Mouse (Mus musculus) lung, postnatal 14 days (tissue): ENCODE measurements around the gene Pcgf3.
"Not testable (repeated sequence)": the region's sequence is repeated elsewhere in the genome, so short reads cannot be mapped to it uniquely, and the experiment has no call there.

Source experiments
- DNase-seq: peaks from one replicate; pipeline ENCODE4 v3.0.0; 2021

The Pcgf3 gene

GRCm38 (mm10) chr5:108473737-108474136 is 12.7 kb downstream of the Pcgf3 start:
- no peak for DNase-seq

DNA sequence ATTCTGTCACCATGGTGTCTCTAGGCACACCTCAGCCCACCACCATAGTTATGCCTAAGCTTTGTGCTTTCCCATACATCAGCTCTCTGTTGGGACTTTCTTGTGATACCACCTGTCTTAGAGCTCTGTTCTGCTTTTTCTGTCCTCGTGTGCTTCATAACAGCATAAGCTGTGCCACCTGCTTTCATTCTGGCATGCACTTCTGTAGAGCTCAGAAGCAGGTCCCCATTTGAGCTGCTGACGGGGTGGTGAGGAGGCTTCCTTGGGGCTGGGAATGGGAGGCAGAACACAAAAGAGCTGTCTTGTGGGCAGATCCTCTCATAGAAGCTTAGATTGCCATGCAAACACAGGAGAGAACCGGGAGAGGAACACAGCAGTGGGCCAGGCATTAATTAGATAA is 14.9 kb downstream of the Pcgf3 start:
- no peak for DNase-seq

- no peak for DNase-seq
Measured at GRCm38 (mm10) chr5:108483006-108483405, 22.0 kb downstream of the Pcgf3 start.

- peak; percentile 23 for DNase-seq
Measured at GRCm38 (mm10) chr5:108485239-108485638, 24.2 kb downstream of the Pcgf3 start.

GRCm38 (mm10) chr5:108486148-108486547 is 25.1 kb downstream of the Pcgf3 start:
- not testable (repeated sequence) for DNase-seq

GRCm38 (mm10) chr5:108501573-108501972 is 40.5 kb downstream of the Pcgf3 start:
- DNase-seq = no peak

DNA sequence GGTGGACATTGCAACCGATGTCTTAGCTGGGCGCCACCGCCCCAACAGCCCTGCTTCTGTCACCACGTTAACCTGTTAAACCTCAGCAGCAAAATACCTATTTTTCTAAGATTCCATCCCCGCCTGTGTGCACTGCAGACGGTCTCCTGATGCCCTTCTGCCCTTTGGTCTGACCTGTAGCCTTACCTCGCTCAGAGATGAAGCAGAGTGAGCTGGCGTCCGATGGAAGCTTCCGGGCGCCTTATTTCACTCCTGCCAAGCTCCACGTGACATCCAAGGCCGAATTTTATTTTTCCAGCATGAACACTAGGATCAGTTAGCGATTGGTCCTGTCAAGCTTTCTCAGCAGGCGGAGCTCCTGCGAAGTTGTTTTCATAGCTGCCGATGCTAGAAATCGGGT is 41.3 kb downstream of the Pcgf3 start:
- no peak for DNase-seq

- DNase-seq = no peak
Measured at GRCm38 (mm10) chr5:108515581-108516361, 54.7 kb downstream of the Pcgf3 start.

DNA sequence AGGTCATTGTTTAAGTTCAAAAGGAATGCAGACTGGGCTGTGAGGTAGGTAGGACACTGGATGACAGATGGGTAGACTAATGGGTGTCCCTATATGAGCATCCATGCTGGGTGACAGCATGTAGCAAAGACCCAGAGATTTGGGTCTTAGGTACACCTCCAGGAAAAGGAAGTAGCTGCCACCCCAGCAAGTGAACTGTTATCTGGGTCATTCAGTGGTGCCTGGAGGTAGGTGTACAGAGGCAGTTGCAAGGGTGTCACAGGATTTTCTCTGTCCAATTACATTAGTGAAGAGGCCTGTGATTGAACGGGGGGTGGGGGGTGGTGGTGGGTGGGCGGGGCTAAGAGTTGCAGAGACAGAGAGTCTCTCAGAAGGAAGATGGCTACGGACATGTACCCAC is 55.6 kb downstream of the Pcgf3 start:
- no peak for DNase-seq

DNA sequence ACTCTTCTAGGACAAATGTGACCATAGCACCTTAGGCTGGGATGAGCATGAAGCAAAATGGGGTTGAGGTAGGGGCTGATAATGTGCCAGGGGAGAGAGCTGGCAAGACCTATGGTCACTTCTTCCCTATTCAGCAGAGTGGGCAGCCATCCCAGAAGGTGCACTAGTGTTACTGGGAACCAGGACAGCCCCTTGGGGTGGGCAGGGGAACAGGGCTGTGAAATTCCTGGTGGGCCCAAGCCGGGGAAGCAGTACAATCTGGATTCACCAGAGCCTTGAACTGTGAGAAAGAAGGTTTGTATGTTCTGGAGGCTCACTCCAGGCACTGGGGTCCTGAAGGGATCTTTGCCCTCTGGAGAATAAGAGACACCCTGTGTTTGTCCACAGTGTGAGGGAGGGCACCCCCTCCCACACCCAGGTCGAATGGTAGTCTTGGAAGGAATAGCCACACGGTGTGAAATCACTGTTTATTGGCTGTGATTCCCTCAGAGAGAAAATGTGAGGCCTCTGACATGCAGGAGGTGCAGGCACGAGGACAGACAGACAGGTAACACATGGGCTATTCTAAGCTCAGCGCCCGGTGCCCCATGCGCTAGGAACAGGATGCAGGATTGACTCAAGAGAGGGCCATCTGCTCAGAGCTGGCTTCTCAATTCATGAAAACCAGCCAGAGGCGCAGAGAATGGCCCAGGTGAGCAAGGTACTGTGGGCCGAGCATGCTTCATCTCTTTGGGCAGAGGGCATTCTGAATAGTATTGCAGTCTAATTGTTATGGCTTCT is 57.3 kb downstream of the Pcgf3 start:
- DNase-seq = no peak

GRCm38 (mm10) chr5:108518951-108519350 is 57.9 kb downstream of the Pcgf3 start:
- DNase-seq = no peak

DNA sequence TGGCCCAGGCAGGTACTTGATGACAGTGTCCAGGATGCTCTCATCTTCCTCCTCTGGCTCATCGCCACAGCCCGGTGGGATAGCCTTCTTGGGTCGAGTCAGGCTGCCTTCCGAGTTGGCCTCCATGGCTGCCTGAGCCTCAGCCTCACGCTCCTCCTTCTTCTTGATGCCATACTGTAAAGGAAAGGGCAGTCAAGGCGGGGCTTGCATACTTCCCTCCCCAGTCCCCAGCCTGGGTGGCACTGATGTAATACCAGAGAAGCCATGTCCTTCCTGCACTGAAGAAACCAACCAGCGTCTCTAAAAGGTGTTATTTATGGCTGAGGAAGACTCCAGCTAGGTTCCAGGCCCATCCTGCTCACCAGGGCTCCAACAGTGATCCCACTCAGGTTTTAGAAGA is 59.1 kb downstream of the Pcgf3 start:
- DNase-seq = no peak

- DNase-seq = no peak
Measured at GRCm38 (mm10) chr5:108521016-108521415, 60.0 kb downstream of the Pcgf3 start.

GRCm38 (mm10) chr5:108521896-108522295 is 60.9 kb downstream of the Pcgf3 start:
- DNase-seq = no peak

- DNase-seq = no peak
Measured at GRCm38 (mm10) chr5:108522597-108522996, 61.6 kb downstream of the Pcgf3 start.

GRCm38 (mm10) chr5:108534188-108534587 is 73.2 kb downstream of the Pcgf3 start:
- no peak for DNase-seq

GRCm38 (mm10) chr5:108543516-108544291 is 82.7 kb downstream of the Pcgf3 start:
- no peak for DNase-seq

- DNase-seq = no peak
Measured at GRCm38 (mm10) chr5:108547636-108548035, 86.6 kb downstream of the Pcgf3 start.

DNA sequence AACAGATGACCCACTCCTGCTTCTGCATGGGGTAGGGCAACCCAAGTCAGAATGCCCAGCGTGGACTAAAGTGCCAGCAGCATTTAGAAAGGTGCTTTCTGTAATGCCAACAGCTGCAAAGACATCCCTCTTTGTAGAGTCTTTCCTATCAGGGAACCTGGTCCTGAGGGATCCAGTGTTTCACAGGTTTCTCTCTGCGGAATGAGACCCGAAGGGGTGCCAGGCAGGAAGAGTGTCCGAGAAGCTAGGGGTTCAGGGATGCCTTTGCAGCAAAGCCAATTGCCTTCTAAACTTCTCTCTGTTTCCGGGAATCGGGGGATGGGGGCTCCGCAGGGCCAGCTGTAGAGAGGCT is 88.1 kb downstream of the Pcgf3 start:
- DNase-seq = no peak

GRCm38 (mm10) chr5:108549489-108550206 is 88.6 kb downstream of the Pcgf3 start, which contains the start of gene Cplx1:
Gene Cplx1 (minus strand): TSS chr5:108550024.
- peak; percentile 62 for DNase-seq

- DNase-seq = no peak
Measured at GRCm38 (mm10) chr5:108550207-108550594, 89.2 kb downstream of the Pcgf3 start.

DNA sequence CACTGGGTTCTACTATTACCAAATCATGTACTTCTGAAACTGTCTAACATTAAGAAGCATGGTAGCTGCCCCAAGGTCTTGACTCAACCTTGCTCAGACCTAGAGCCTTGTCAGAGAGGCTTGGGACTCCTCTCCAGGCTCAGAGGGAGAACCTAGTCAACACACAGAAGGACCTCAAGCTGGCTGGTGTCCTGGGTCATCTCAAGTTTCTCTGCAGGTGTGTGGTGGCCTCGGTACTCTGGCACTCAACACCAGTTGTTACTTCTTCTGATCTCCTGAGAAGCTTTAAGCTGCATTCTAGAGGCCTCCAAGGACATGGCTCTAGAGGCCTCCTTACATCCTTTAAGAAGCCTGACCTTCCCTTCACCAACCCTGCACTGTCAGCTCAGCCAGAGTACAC is 93.0 kb downstream of the Pcgf3 start:
- DNase-seq = no peak
